Mouse (Mus musculus): Measurements from ENCODE around the gene Hist1h2br. TPM values are rescaled to one million over a fixed set of nuclear protein-coding genes. Genes with fewer than 3 reads are reported as not detected.
A peak's percentile ranks its signal among the peaks of the same experiment; 100 is the strongest.
"Not testable (repeated sequence)": the region's sequence is repeated elsewhere in the genome, so short reads cannot be mapped to it uniquely, and the experiment has no call there.

Gene Hist1h2br
- polyA plus RNA-seq, 1 experiment from 2014 or later: 26.3 TPM

GRCm38 (mm10) chr13:21852215-21852945, 18.8 kb downstream of the Hist1h2br start:
- Histone ChIP-seq H3K9ac (no peak overlapping the region), H3K4me3 (no peak overlapping the region), H3K9me3 (replicated peaks) (no peaks in the 10 kb centered on the region), H3K27me3 (replicated peaks) (no peaks in the 10 kb centered on the region), H3K4me1 (peaks cover 9% of the 10 kb centered on the region; the same call in 1 of the 2 replicates), H3K27ac (no peak overlapping the region), H3K36me3 (no peaks in the 10 kb centered on the region), H3K4me2 (no peak overlapping the region)
- 22% methylated on average over 3 of the region's 3 CpGs for WGBS (ENCODE audit: insufficient replicate concordance)
- ATAC-seq: no peak

GRCm38 (mm10) chr13:21855146-21855545, 21.6 kb downstream of the Hist1h2br start:
- Histone ChIP-seq H3K9me3 (replicated peaks) (no peaks in the 10 kb centered on the region), H3K4me1 (peaks cover 3% of the 10 kb centered on the region; the same call in 1 of the 2 replicates), H3K4me3 (peak overlapping the region; percentile 68), H3K27me3 (replicated peaks) (no peaks in the 10 kb centered on the region), H3K9ac (peak overlapping the region; percentile 65), H3K36me3 (no peaks in the 10 kb centered on the region), H3K4me2 (peak overlapping the region; percentile 69), H3K27ac (no peak overlapping the region)
- ATAC-seq: peak; percentile 92
- WGBS (ENCODE audit: insufficient replicate concordance): under 1% methylated on average over 11 of the region's 11 CpGs

- peaks cover 3% of the 10 kb centered on the region; the same call in 1 of the 2 replicates for H3K4me1 ChIP-seq
- no peaks in the 10 kb centered on the region for H3K9me3 ChIP-seq (replicated peaks)
- H3K27me3 ChIP-seq (replicated peaks): no peaks in the 10 kb centered on the region
- ATAC-seq: peak; percentile 59
- H3K9ac ChIP-seq: peak overlapping the region; percentile 65
- peak overlapping the region; percentile 68 for H3K4me3 ChIP-seq
- 0 out of 2 replicates have a peak overlapping the region, but pooled peaks have one; percentile 52 for H3K27ac ChIP-seq
- peak overlapping the region; percentile 69 for H3K4me2 ChIP-seq
- H3K36me3 ChIP-seq: no peaks in the 10 kb centered on the region
- WGBS (ENCODE audit: insufficient replicate concordance): under 1% methylated on average over 15 of the region's 15 CpGs
Observed at GRCm38 (mm10) chr13:21855698-21856162, 22.2 kb downstream of the Hist1h2br start.

- Histone ChIP-seq H3K9me3 (replicated peaks) (no peaks in the 10 kb centered on the region), H3K4me1 (no peaks in the 10 kb centered on the region), H3K36me3 (no peaks in the 10 kb centered on the region), H3K27me3 (replicated peaks) (no peaks in the 10 kb centered on the region), H3K9ac (no peak overlapping the region), H3K4me3 (no peak overlapping the region), H3K27ac (no peak overlapping the region), H3K4me2 (no peak overlapping the region)
- 22% methylated on average over 5 of the region's 5 CpGs for WGBS (ENCODE audit: insufficient replicate concordance)
- no peak for ATAC-seq
Observed at GRCm38 (mm10) chr13:21861608-21862007, 28.1 kb downstream of the Hist1h2br start.

- not testable (repeated sequence) for H3K9me3 ChIP-seq (replicated peaks); H3K4me1 ChIP-seq; H3K4me2 ChIP-seq; H3K27ac ChIP-seq; H3K9ac ChIP-seq; H3K27me3 ChIP-seq (replicated peaks); ATAC-seq; H3K4me3 ChIP-seq; H3K36me3 ChIP-seq
- 55% methylated on average over 3 of the region's 3 CpGs for WGBS (ENCODE audit: insufficient replicate concordance)
Observed at GRCm38 (mm10) chr13:21865503-21865902, 32.0 kb downstream of the Hist1h2br start.

GRCm38 (mm10) chr13:21880735-21881134, 47.2 kb downstream of the Hist1h2br start:
- no peak overlapping the region for H3K4me2 ChIP-seq
- ATAC-seq: no peak
- no peaks in the 10 kb centered on the region for H3K27me3 ChIP-seq (replicated peaks)
- no peaks in the 10 kb centered on the region for H3K36me3 ChIP-seq
- H3K4me1 ChIP-seq: peaks cover 11% of the 10 kb centered on the region
- H3K9ac ChIP-seq: no peak overlapping the region
- 70% methylated on average over 6 of the region's 6 CpGs for WGBS (ENCODE audit: insufficient replicate concordance)
- H3K9me3 ChIP-seq (replicated peaks): no peaks in the 10 kb centered on the region
- no peak overlapping the region for H3K27ac ChIP-seq
- no peak overlapping the region for H3K4me3 ChIP-seq

- no peaks in the 10 kb centered on the region for H3K9me3 ChIP-seq (replicated peaks)
- ATAC-seq: peak; percentile 81
- peaks cover 11% of the 10 kb centered on the region for H3K4me1 ChIP-seq
- H3K9ac ChIP-seq: peak overlapping the region; percentile 67
- H3K27me3 ChIP-seq (replicated peaks): no peaks in the 10 kb centered on the region
- H3K4me3 ChIP-seq: peak overlapping the region; percentile 69
- H3K27ac ChIP-seq: peak overlapping the region; percentile 15; the same call in 1 of the 2 replicates
- H3K36me3 ChIP-seq: no peaks in the 10 kb centered on the region
- under 1% methylated on average over 27 of the region's 27 CpGs for WGBS (ENCODE audit: insufficient replicate concordance)
- peak overlapping the region; percentile 64 for H3K4me2 ChIP-seq
Observed at GRCm38 (mm10) chr13:21881878-21882669, 48.5 kb downstream of the Hist1h2br start.

- Histone ChIP-seq H3K36me3 (no peaks in the 10 kb centered on the region), H3K4me2 (peak overlapping the region; percentile 64), H3K27ac (no peak overlapping the region), H3K9ac (peak overlapping the region; percentile 67), H3K4me1 (peaks cover 11% of the 10 kb centered on the region), H3K27me3 (replicated peaks) (no peaks in the 10 kb centered on the region), H3K4me3 (peak overlapping the region; percentile 69), H3K9me3 (replicated peaks) (no peaks in the 10 kb centered on the region)
- WGBS (ENCODE audit: insufficient replicate concordance): under 1% methylated on average over 13 of the region's 13 CpGs
- ATAC-seq: peak; percentile 78
Observed at GRCm38 (mm10) chr13:21882760-21883405, 49.3 kb downstream of the Hist1h2br start.

- Histone ChIP-seq H3K9ac (peak overlapping the region; percentile 67), H3K4me3 (peak overlapping the region; percentile 69), H3K4me2 (peak overlapping the region; percentile 64), H3K4me1 (peaks cover 11% of the 10 kb centered on the region), H3K36me3 (no peaks in the 10 kb centered on the region), H3K9me3 (replicated peaks) (no peaks in the 10 kb centered on the region), H3K27me3 (replicated peaks) (no peaks in the 10 kb centered on the region), H3K27ac (no peak overlapping the region)
- WGBS (ENCODE audit: insufficient replicate concordance): 25% methylated on average over 5 of the region's 5 CpGs
- ATAC-seq: no peak
Observed at GRCm38 (mm10) chr13:21883407-21883806, 49.9 kb downstream of the Hist1h2br start.

GRCm38 (mm10) chr13:21884586-21884985, 51.0 kb downstream of the Hist1h2br start:
- no peaks in the 10 kb centered on the region for H3K9me3 ChIP-seq (replicated peaks)
- H3K27me3 ChIP-seq (replicated peaks): 0 out of 2 replicates have a peak, but pooled peaks cover 4% of the 10 kb centered on the region
- no peak for ATAC-seq
- no peak overlapping the region for H3K4me3 ChIP-seq
- no peak overlapping the region for H3K4me2 ChIP-seq
- no peaks in the 10 kb centered on the region for H3K36me3 ChIP-seq
- H3K27ac ChIP-seq: no peak overlapping the region
- 59% methylated on average over 4 of the region's 4 CpGs for WGBS (ENCODE audit: insufficient replicate concordance)
- peaks cover 11% of the 10 kb centered on the region for H3K4me1 ChIP-seq
- no peak overlapping the region for H3K9ac ChIP-seq
